Mouse (Mus musculus): ENCODE results near the gene Tlx3. TPM values are rescaled to one million over a fixed set of nuclear protein-coding genes. Genes with fewer than 3 reads are reported as not detected.

The Tlx3 gene
- polyA plus RNA-seq, 1 experiment from 2014 or later: not detected

DNA sequence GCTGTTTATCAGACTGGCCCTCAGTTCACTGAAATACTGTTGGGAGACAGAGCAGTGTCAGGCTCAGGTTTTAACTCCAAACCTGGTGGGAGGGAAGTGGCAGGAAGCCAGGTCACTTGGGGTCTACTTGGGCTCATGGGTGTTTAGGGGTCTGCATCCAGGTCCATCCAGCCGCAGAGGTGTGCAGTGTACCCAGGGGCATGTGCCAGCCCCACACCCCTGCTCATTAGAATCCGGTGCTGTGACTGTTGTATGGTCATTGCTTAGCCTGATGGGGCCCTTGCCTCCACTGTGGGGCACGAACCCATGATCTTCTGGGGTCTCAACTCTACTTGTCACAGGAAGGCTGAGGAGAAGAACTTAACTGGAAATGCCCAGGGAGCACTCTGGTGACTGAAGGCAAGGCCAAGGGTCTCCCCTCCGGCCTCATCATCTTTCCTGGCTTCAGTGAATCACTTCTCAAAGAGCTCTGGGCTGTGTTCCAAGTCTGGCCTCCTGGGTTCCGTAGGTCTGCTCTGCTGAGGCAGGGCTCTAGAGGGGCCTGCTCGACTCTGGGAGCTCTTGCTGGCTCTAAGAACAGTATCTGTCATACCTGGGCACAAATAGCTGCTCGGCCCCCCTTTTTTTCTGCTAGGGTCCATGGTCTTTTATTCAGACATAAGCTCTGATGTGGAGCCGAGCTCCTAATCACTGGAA, 14.1 kb upstream of the Tlx3 start:
- 59% methylated on average over 8 of the region's 8 CpGs for WGBS
- no peaks in the 10 kb centered on the region for H3K9me3 ChIP-seq (ENCODE audit: control insufficient read depth, low read length)
- peaks cover 6% of the 10 kb centered on the region; the same call in 1 of the 2 replicates for H3K4me1 ChIP-seq (replicated peaks; ENCODE audit: control insufficient read depth, insufficient read depth, low read length)
- H3K27me3 ChIP-seq (replicated peaks; ENCODE audit: control insufficient read depth, insufficient read depth, low read length): no peaks in the 10 kb centered on the region
- H3K27ac ChIP-seq (ENCODE audit: low read length): no peak overlapping the region
- H3K9ac ChIP-seq (replicated peaks; ENCODE audit: low read depth, low read length): no peak overlapping the region
- H3K4me3 ChIP-seq (replicated peaks; ENCODE audit: low read length): no peak overlapping the region
- ATAC-seq: no peak
- H3K4me2 ChIP-seq (ENCODE audit: low read length): no peak overlapping the region
- H3K36me3 ChIP-seq (ENCODE audit: control insufficient read depth, insufficient read depth): no peaks in the 10 kb centered on the region

DNA sequence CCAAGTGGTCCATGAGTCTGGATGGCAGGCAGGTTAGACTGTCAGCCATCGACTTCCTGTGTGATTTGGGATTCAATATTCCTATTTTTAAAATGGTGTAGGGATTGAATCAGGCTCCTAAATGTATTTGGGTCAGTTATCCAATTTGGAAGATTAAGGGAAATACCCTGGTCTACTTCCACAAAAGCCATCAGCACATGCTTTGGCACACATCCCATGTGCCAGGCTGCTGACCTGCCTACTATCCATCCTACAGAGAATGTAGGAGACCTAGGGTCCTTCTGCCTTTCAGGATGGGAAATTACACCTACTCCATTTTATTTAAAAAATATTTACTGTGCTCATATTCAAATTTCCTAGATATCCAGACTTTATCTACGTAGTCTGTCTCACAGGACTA, 4.0 kb upstream of the Tlx3 start:
- Histone ChIP-seq H3K9me3 (ENCODE audit: control insufficient read depth, low read length) (no peaks in the 10 kb centered on the region), H3K4me2 (ENCODE audit: low read length) (no peak overlapping the region), H3K36me3 (ENCODE audit: control insufficient read depth, insufficient read depth) (no peaks in the 10 kb centered on the region), H3K4me1 (replicated peaks; ENCODE audit: control insufficient read depth, insufficient read depth, low read length) (peaks cover 15% of the 10 kb centered on the region), H3K27me3 (replicated peaks; ENCODE audit: control insufficient read depth, insufficient read depth, low read length) (peaks cover 39% of the 10 kb centered on the region), H3K27ac (ENCODE audit: low read length) (no peak overlapping the region), H3K4me3 (replicated peaks; ENCODE audit: low read length) (no peak overlapping the region), H3K9ac (replicated peaks; ENCODE audit: low read depth, low read length) (no peak overlapping the region)
- 87% methylated on average over 2 of the region's 2 CpGs for whole genome bisulfite sequencing
- no peak for ATAC-seq

DNA sequence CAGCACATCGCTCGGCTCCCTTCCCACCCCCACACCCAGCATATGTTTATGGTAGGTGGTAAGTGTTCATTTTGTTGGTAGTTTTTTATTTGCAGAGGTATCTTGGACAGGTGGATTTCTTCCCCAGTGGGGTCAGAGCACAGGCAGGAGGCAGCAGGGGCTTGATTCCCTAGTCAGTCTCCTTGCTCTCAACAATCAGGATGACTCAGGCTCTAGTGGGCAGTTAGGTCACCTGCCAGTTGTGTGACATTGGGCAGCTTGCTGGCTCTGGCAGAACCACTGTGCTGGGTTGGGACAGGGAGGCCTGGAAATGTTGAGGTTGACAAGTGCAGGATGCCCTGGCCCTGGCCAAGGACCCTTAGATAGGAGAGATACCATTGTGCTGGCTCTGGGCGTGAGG, 1.6 kb upstream of the Tlx3 start:
- Histone ChIP-seq H3K9me3 (ENCODE audit: control insufficient read depth, low read length) (no peaks in the 10 kb centered on the region), H3K4me1 (replicated peaks; ENCODE audit: control insufficient read depth, insufficient read depth, low read length) (peaks cover 31% of the 10 kb centered on the region), H3K4me3 (replicated peaks; ENCODE audit: low read length) (no peak overlapping the region), H3K4me2 (ENCODE audit: low read length) (no peak overlapping the region), H3K27me3 (replicated peaks; ENCODE audit: control insufficient read depth, insufficient read depth, low read length) (peaks cover 58% of the 10 kb centered on the region), H3K27ac (ENCODE audit: low read length) (no peak overlapping the region), H3K36me3 (ENCODE audit: control insufficient read depth, insufficient read depth) (no peaks in the 10 kb centered on the region), H3K9ac (replicated peaks; ENCODE audit: low read depth, low read length) (no peak overlapping the region)
- no peak for ATAC-seq
- 7% methylated on average over 3 of the region's 3 CpGs for WGBS

DNA sequence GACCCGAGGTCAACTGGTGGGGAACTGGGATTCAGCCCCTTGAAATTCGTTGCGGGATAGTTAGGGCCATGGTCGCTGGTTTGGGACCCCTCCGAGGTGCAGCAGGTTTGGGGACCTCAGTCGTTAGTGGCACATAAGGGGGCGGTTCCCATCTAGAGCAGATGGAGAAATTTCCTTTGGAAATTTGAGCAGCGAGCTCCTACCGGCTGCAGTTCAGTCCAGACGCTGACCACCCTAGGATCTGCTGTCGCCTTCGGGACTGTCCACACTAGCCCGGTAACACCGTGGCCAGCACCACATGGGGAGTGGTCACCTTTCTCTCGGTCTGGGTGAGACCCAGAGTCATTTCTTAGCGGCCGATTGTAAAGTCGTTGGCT, 928 bp upstream of the Tlx3 start:
- H3K27me3 ChIP-seq (replicated peaks; ENCODE audit: control insufficient read depth, insufficient read depth, low read length): peaks cover 64% of the 10 kb centered on the region
- H3K9me3 ChIP-seq (ENCODE audit: control insufficient read depth, low read length): no peaks in the 10 kb centered on the region
- H3K27ac ChIP-seq (ENCODE audit: low read length): no peak overlapping the region
- WGBS: under 1% methylated on average over 18 of the region's 18 CpGs
- H3K4me2 ChIP-seq (ENCODE audit: low read length): peak overlapping the region; percentile 52; the same call in 1 of the 2 replicates
- H3K9ac ChIP-seq (replicated peaks; ENCODE audit: low read depth, low read length): no peak overlapping the region
- no peaks in the 10 kb centered on the region for H3K36me3 ChIP-seq (ENCODE audit: control insufficient read depth, insufficient read depth)
- peaks cover 31% of the 10 kb centered on the region for H3K4me1 ChIP-seq (replicated peaks; ENCODE audit: control insufficient read depth, insufficient read depth, low read length)
- H3K4me3 ChIP-seq (replicated peaks; ENCODE audit: low read length): peak overlapping the region; percentile 33; the same call in 1 of the 2 replicates
- no peak for ATAC-seq

DNA sequence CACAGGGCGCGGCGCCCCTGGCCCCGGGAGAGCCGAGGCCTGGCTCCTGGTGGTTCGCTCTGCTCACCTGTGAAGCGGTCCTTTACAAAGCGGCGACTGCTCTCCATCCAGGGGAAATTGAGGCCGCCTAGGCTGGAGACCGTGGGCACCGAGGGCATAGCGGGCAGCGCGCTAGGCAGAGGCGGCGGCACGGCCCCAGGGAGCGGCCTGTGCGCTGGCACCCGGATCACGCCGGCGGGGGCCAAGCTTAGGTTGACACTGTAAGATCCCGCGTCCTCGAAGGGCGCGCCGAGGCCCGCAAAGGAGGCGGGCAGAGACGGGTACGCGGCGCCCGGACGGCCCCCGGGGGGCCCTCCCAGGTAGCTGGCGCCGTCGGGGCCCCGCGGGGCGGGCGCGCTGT, 417 bp downstream of the Tlx3 start:
- 0 out of 2 replicates have a peak, but pooled peaks have one; percentile 8 for ATAC-seq
- under 1% methylated on average over 45 of the region's 47 CpGs for WGBS
- no peak overlapping the region for H3K9ac ChIP-seq (replicated peaks; ENCODE audit: low read depth, low read length)
- H3K27ac ChIP-seq (ENCODE audit: low read length): no peak overlapping the region
- peaks cover 31% of the 10 kb centered on the region for H3K4me1 ChIP-seq (replicated peaks; ENCODE audit: control insufficient read depth, insufficient read depth, low read length)
- H3K4me3 ChIP-seq (replicated peaks; ENCODE audit: low read length): peak overlapping the region; percentile 33
- H3K36me3 ChIP-seq (ENCODE audit: control insufficient read depth, insufficient read depth): no peaks in the 10 kb centered on the region
- H3K27me3 ChIP-seq (replicated peaks; ENCODE audit: control insufficient read depth, insufficient read depth, low read length): peaks cover 77% of the 10 kb centered on the region
- peak overlapping the region; percentile 52 for H3K4me2 ChIP-seq (ENCODE audit: low read length)
- H3K9me3 ChIP-seq (ENCODE audit: control insufficient read depth, low read length): no peaks in the 10 kb centered on the region; the same call in 1 of the 2 replicates

DNA sequence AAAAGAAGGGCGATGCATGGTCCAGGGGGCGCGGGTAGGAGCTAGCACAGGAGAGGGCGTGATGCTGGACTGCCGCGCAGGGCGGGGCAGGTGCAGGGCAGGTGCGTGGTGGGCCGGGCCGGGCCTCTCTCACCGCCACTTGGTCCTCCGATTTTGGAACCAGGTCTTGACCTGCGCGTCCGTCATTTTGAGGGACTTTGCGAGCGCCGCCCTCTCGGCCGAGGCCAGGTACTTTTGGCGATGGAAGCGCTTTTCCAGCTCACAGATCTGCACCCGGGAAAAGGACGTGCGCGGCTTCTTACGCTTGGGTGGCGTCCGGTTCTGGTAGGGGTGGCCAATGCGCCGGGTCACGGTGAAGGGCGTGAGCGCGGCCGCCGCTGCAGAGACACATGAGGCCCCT, 1.1 kb downstream of the Tlx3 start:
- H3K4me3 ChIP-seq (replicated peaks; ENCODE audit: low read length): no peak overlapping the region
- no peak overlapping the region for H3K9ac ChIP-seq (replicated peaks; ENCODE audit: low read depth, low read length)
- H3K9me3 ChIP-seq (ENCODE audit: control insufficient read depth, low read length): peaks cover 3% of the 10 kb centered on the region; the same call in 1 of the 2 replicates
- under 1% methylated on average over 35 of the region's 37 CpGs for WGBS
- peaks cover 31% of the 10 kb centered on the region for H3K4me1 ChIP-seq (replicated peaks; ENCODE audit: control insufficient read depth, insufficient read depth, low read length)
- H3K36me3 ChIP-seq (ENCODE audit: control insufficient read depth, insufficient read depth): no peaks in the 10 kb centered on the region
- H3K4me2 ChIP-seq (ENCODE audit: low read length): no peak overlapping the region
- peaks cover 79% of the 10 kb centered on the region for H3K27me3 ChIP-seq (replicated peaks; ENCODE audit: control insufficient read depth, insufficient read depth, low read length)
- no peak overlapping the region for H3K27ac ChIP-seq (ENCODE audit: low read length)
- ATAC-seq: no peak

DNA sequence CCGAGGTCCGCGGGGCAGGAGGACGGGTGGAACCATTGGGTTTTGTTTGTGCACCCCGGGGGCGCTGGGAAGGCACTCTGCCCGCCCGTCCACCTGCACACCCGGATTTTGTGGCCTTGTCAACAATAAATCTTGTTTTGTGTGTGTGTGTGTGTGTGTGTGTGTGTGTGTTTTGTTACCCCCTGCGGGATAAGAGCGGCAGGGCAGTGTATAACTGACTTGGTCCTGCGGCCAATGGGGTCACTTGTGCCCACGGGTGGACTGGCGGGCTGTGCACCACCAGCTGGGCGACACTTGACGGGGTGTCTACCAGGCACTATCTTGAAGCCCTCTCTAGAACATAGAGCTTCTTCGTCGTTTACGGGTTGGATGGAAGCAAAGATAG, 1.8 kb downstream of the Tlx3 start:
- H3K9ac ChIP-seq (replicated peaks; ENCODE audit: low read depth, low read length): no peak overlapping the region
- peaks cover 5% of the 10 kb centered on the region; the same call in 1 of the 2 replicates for H3K9me3 ChIP-seq (ENCODE audit: control insufficient read depth, low read length)
- no peak for ATAC-seq
- H3K27ac ChIP-seq (ENCODE audit: low read length): no peak overlapping the region
- peak overlapping the region; percentile 38 for H3K4me2 ChIP-seq (ENCODE audit: low read length)
- under 1% methylated on average over 19 of the region's 19 CpGs for WGBS
- peaks cover 31% of the 10 kb centered on the region for H3K4me1 ChIP-seq (replicated peaks; ENCODE audit: control insufficient read depth, insufficient read depth, low read length)
- no peaks in the 10 kb centered on the region for H3K36me3 ChIP-seq (ENCODE audit: control insufficient read depth, insufficient read depth)
- H3K27me3 ChIP-seq (replicated peaks; ENCODE audit: control insufficient read depth, insufficient read depth, low read length): peaks cover 79% of the 10 kb centered on the region
- peak overlapping the region; percentile 26; the same call in 1 of the 2 replicates for H3K4me3 ChIP-seq (replicated peaks; ENCODE audit: low read length)

DNA sequence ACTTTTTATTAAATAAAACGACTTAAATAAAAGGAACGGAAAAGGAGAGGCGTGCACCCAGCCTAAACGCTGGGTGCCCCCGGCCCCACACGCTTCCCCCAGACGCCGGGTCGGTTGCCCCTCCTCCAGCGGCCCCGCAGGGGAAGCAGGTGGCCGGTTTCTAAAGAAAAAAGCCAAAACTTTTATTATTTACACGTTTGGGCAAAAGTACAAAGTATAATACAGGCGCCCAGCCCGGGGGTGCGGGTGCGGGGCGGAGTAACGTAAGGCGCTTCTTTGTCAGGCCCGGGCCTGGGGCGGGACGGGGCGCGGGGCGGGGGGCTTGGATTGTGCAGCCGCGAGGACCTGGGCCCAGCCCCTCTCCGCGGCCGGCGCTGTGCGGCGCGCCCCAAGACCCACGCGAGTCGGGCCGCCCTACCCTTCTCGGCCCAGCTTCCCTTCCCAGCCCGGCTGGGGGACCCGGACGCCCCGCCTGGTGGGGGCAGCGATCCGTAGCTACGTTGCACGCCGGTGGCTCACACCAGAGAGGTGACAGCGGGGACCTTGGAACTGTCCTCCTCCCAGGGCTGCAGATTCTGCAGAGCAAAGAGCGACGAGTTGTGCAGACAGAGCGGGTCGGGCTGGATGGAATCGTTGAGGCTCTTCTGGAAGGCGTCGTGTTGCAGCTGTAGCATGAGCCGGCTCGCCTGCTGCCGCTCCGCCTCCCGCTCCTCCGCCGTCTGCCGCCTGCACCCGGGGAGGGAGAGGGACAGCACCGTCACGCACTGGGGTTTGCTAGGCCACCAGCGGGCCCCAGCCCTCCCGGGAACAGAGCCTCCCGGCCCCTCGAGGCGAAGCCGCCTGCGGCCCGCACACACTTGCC, 2.4 kb downstream of the Tlx3 start:
- H3K4me3 ChIP-seq (replicated peaks; ENCODE audit: low read length): peak overlapping the region; percentile 26
- peak overlapping the region; percentile 38 for H3K4me2 ChIP-seq (ENCODE audit: low read length)
- no peak overlapping the region for H3K27ac ChIP-seq (ENCODE audit: low read length)
- peak; percentile 57 for ATAC-seq
- H3K4me1 ChIP-seq (replicated peaks; ENCODE audit: control insufficient read depth, insufficient read depth, low read length): peaks cover 31% of the 10 kb centered on the region
- H3K36me3 ChIP-seq (ENCODE audit: control insufficient read depth, insufficient read depth): no peaks in the 10 kb centered on the region
- H3K9me3 ChIP-seq (ENCODE audit: control insufficient read depth, low read length): peaks cover 5% of the 10 kb centered on the region; the same call in 1 of the 2 replicates
- WGBS: under 1% methylated on average over 59 of the region's 76 CpGs
- H3K9ac ChIP-seq (replicated peaks; ENCODE audit: low read depth, low read length): no peak overlapping the region
- peaks cover 77% of the 10 kb centered on the region for H3K27me3 ChIP-seq (replicated peaks; ENCODE audit: control insufficient read depth, insufficient read depth, low read length)

Data from forebrain, embryonic 16.5 days (tissue).